Mouse (Mus musculus): ENCODE measurements around the gene Gal.

GRCm38 (mm10) chr19:3450714-3451113 is 36.4 kb upstream of the Gal start:
- no peak for TF ChIP-seq CTCF (IDR thresholded peaks at IDR 0.05; ENCODE audit: low read depth)
- TF ChIP-seq EP300 (IDR thresholded peaks at IDR 0.05; ENCODE audit: low read depth) = no peak

Measured in liver, postnatal 0 days (tissue).